Mouse (Mus musculus) olfactory bulb, adult 2 months (tissue): ENCODE results near the gene Mrpl9. TPM values are rescaled to one million over a fixed set of nuclear protein-coding genes. Genes with fewer than 3 reads are reported as not detected.
A peak's percentile ranks its signal among the peaks of the same experiment; 100 is the strongest.

Experiments used
- H3K27ac ChIP-seq: fragments of 200-500 bp; 2 replicates; pipeline ENCODE4 v1.5.1; 2012; ENCODE audit warnings: low read depth, low read length; ENCODE audit not compliant: insufficient read depth
- H3K4me1 ChIP-seq: fragments of 200-500 bp; 2 replicates; pipeline ENCODE4 v1.6.1; 2012; ENCODE audit warnings: low read length; ENCODE audit not compliant: control insufficient read depth, insufficient read depth
- H3K4me3 ChIP-seq: fragments of 200-500 bp; 2 replicates; pipeline ENCODE4 v1.5.1; 2012; ENCODE audit warnings: mild to moderate bottlenecking, low read depth, low read length, moderate library complexity; ENCODE audit not compliant: insufficient read depth
- CTCF ChIP-seq: fragments of 200-500 bp; IDR thresholded peaks from 2 replicates; pipeline ENCODE4 v1.5.1; 2012; ENCODE audit warnings: low read depth, mild to moderate bottlenecking, low read length, moderate library complexity; ENCODE audit not compliant: insufficient read depth
- POLR2A ChIP-seq: fragments of 200-500 bp; IDR thresholded peaks from 2 replicates; pipeline ENCODE4 v1.6.1; 2012; ENCODE audit warnings: mild to moderate bottlenecking, low read depth, low read length, moderate library complexity; ENCODE audit not compliant: insufficient read depth
- WGBS: fragments of 180-500 bp; shearing (Covaris S2); methylation state at CpG from one replicate; pipeline ENCODE4 v1.1.7; 2018; 5-methylcytosine and 5-hydroxymethylcytosine counted together
- polyA plus RNA-seq: library from polyadenylated mRNA; stranded (reverse); fragments of >200 nt; gene quantifications from 2 replicates; pipeline ENCODE4 v1.2.4, GENCODE M21; 2012; ENCODE audit warnings: low replicate concordance; ENCODE audit not compliant: missing spikeins, insufficient read depth, insufficient read length

The Mrpl9 gene
- polyA plus RNA-seq, 1 experiment = not detected

- peak overlapping the region; percentile 27; the same call in 1 of the 2 replicates for H3K27ac ChIP-seq
Observed at GRCm38 (mm10) chr3:94487581-94487980, 44.5 kb downstream of the Mrpl9 start.

GRCm38 (mm10) chr3:94497162-94497561, 54.0 kb downstream of the Mrpl9 start:
- peaks cover 2% of the 10 kb centered on the region; the same call in 1 of the 2 replicates for H3K4me1 ChIP-seq
- WGBS = 78% methylated on average over 4 of the region's 4 CpGs
- TF ChIP-seq POLR2A (no peak), CTCF (no peak)

More at GRCm38 (mm10) chr3:94487581-94487980, 44.5 kb downstream of the Mrpl9 start:
- Histone ChIP-seq H3K4me1 (peaks cover 76% of the 10 kb centered on the region), H3K4me3 (no peak overlapping the region)
- TF ChIP-seq CTCF (no peak), POLR2A (no peak)
- WGBS = 55% methylated on average over 6 of the region's 6 CpGs

More at GRCm38 (mm10) chr3:94497162-94497561, 54.0 kb downstream of the Mrpl9 start:
- Histone ChIP-seq H3K4me3 (no peak overlapping the region), H3K27ac (no peak overlapping the region)

Other genes with a start within 250 kb of the Mrpl9 start
- not detected in 2 replicates for gene Gm5286, start 246.6 kb upstream of the Mrpl9 start, polyA plus RNA-seq
- gene Gm4778, start 179.3 kb upstream of the Mrpl9 start, polyA plus RNA-seq = not detected in 2 replicates
- gene Them4, start 133.2 kb upstream of the Mrpl9 start, polyA plus RNA-seq = not detected in 2 replicates
- gene Them5, start 101.2 kb upstream of the Mrpl9 start, polyA plus RNA-seq = not detected in 2 replicates
- not detected in 2 replicates for gene C2cd4d, start 80.9 kb upstream of the Mrpl9 start, polyA plus RNA-seq
- 118 TPM in 1 of 2 replicates, not detected in the other for gene Rorc, start 70.5 kb upstream of the Mrpl9 start, polyA plus RNA-seq
- gene Lingo4, start 44.8 kb upstream of the Mrpl9 start, polyA plus RNA-seq = not detected in 2 replicates
- not detected in 2 replicates for gene Tdrkh, start 30.0 kb upstream of the Mrpl9 start, polyA plus RNA-seq
- gene Oaz3, start 597 bp downstream of the Mrpl9 start, polyA plus RNA-seq = not detected in 2 replicates
- gene Celf3, start 35.0 kb downstream of the Mrpl9 start, polyA plus RNA-seq = 386 TPM in 1 of 2 replicates, not detected in the other
- gene Riiad1, start 37.0 kb downstream of the Mrpl9 start, polyA plus RNA-seq = not detected in 2 replicates
- gene Snx27, start 139.4 kb downstream of the Mrpl9 start, polyA plus RNA-seq = not detected in 2 replicates
- not detected in 2 replicates for gene Gm10972, start 199.8 kb downstream of the Mrpl9 start, polyA plus RNA-seq
- gene Tuft1, start 215.6 kb downstream of the Mrpl9 start, polyA plus RNA-seq = not detected in 2 replicates